8 mouse cellular contexts compared by ENCODE assay signal in genomic region chr5:135994725-135995687, GRCm38 (mm10). TPM values are rescaled to one million over a fixed set of nuclear protein-coding genes. Genes with fewer than 3 reads are reported as not detected.
DNase-seq lines count a peak whose midpoint lies in the region; ATAC-seq and TF ChIP-seq lines count a peak whose summit lies in the region.

Gene Dtx2, plus strand, starts transcription at chr5:135994800.

- no peak for TF ChIP-seq CTCF in cortical plate, adult 2 months (IDR thresholded peaks at IDR 0.05; ENCODE audit: extremely low read depth, insufficient read depth, low read length)

- TF ChIP-seq POLR2A in cortical plate, adult 2 months (IDR thresholded peaks at IDR 0.05; ENCODE audit: extremely low read depth, insufficient read depth, low read length), result peak; percentile 97

- peak within 1 kb of the TSS; percentile 68 for H3K4me3 ChIP-seq in cortical plate, adult 2 months (ENCODE audit: insufficient read depth, low read length)

- peak; percentile 90 for DNase-seq in gastrocnemius, postnatal 10 days
- DNase-seq in induced T-regulatory cell, adult 2 months (ENCODE audit: low read depth), result peak; percentile 93
- DNase-seq in left cerebral cortex, adult 9 months (ENCODE audit: low spot score in 2 of 2), result peak; percentile 78 to 90
- DNase-seq in right cerebral cortex, postnatal 14 days, result peak; percentile 87
- peak; percentile 85 to 89 for DNase-seq in urinary bladder, postnatal 36 days (ENCODE audit: low spot score in 2 of 2)

- no peak within 1 kb of the TSS for H3K27ac ChIP-seq in cortical plate, adult 2 months (ENCODE audit: insufficient read depth, low read length)

- H3K4me1 ChIP-seq in cortical plate, adult 2 months (ENCODE audit: control insufficient read depth, insufficient read depth, low read length), result peaks cover 1% of the 10 kb centered on the region

- ATAC-seq in activated CD4-positive, CD25-positive, alpha-beta regulatory T cell, adult 4 months, result peak; percentile 95
- ATAC-seq in megakaryocyte progenitor cell, adult 5-6 weeks (replicated peaks; ENCODE audit: poor library complexity), result peak; percentile 98

RNA-seq across cellular contexts. Expression of gene Dtx2, which starts in this region (rescaled TPM):
- polyA plus RNA-seq in activated CD4-positive, CD25-positive, alpha-beta regulatory T cell, adult 4 months (2017; shearing (Covaris generic)), result 10 to 100 TPM; 10.6 to 13.8 TPM
- 8.9 and 9.6 TPM in 2 replicates for polyA plus RNA-seq in cortical plate, adult 2 months (2012; rRNA removed)
- total RNA-seq in gastrocnemius, postnatal 10 days (2021), result 1 to 10 TPM; 7.7 to 9.2 TPM
- total RNA-seq in megakaryocyte progenitor cell, adult 5-6 weeks (2015), result 12.9 and 13.7 TPM in 2 replicates
- total RNA-seq in megakaryocyte progenitor cell, adult 5-6 weeks (2017), result 4.7 and 5.5 TPM in 2 replicates
